Mouse (Mus musculus): ENCODE data around the gene Fam104a.

DNA sequence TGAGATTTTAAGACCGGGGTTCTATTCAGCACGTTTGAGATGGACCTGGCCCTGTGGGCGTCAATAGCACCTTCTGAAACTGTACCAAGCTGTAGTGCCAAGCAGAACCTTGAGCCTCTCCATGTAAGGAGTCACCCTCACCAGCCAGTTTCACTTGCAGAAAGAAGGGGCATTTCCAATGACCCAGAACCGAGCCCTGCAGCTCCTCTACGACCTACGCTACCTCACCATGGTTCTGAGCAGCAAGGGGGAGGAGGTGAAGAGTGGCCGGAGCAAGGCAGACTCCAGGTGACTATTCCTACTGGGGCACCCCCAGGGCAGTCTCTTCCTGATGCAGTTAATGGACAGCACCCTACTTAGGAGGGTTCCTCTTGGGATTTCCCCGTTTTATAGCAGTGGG is 25.6 kb downstream of the Fam104a start:
- TF ChIP-seq CTCF (IDR thresholded peaks at IDR 0.05; ENCODE audit: low read depth) = no peak
- TF ChIP-seq EP300 (IDR thresholded peaks at IDR 0.05; ENCODE audit: low read depth) = no peak
